Mouse (Mus musculus) hindbrain, postnatal 0 days (tissue): ENCODE measurements around the gene Efcab3. TPM values are rescaled to one million over a fixed set of nuclear protein-coding genes. Genes with fewer than 3 reads are reported as not detected.

Source experiments
- ATAC-seq: fragments of 200-750 bp; cut with Nextera tagmentation; 2 replicates; pipeline ENCODE4 v1.8.0; 2017; ENCODE audit warnings: mild to moderate bottlenecking, moderate TSS enrichment, moderate library complexity
- DNase-seq: peaks from one replicate; pipeline ENCODE4 v3.0.0-alpha.2; 2015; ENCODE audit warnings: low spot score
- H3K27ac ChIP-seq: fragments of 300-500 bp; sonication (generic); 2 replicates; pipeline ENCODE4 v1.5.1; 2014; ENCODE audit warnings: mild to moderate bottlenecking
- H3K27me3 ChIP-seq: fragments of 300-500 bp; sonication (generic); 2 replicates; pipeline ENCODE4 v1.6.1; 2014; ENCODE audit warnings: low read length, mixed read lengths; ENCODE audit not compliant: insufficient read depth
- H3K36me3 ChIP-seq: fragments of 300-500 bp; sonication (generic); 2 replicates; pipeline ENCODE4 v1.6.1; 2014; ENCODE audit warnings: low read length, mixed read lengths; ENCODE audit not compliant: insufficient read depth
- H3K4me1 ChIP-seq: fragments of 300-500 bp; sonication (generic); 2 replicates; pipeline ENCODE4 v1.6.1; 2014; ENCODE audit warnings: antibody characterized with exemption, low read length, mixed read lengths; ENCODE audit not compliant: insufficient read depth
- H3K4me2 ChIP-seq: fragments of 300-500 bp; sonication (generic); 2 replicates; pipeline ENCODE4 v1.6.1; 2014; ENCODE audit warnings: low read depth, mild to moderate bottlenecking, low read length, moderate library complexity, mixed read lengths
- H3K4me3 ChIP-seq: fragments of 300-500 bp; sonication (generic); 2 replicates; pipeline ENCODE4 v1.5.1; 2014; ENCODE audit warnings: low read length
- H3K9ac ChIP-seq: fragments of 300-500 bp; sonication (generic); replicated peaks from 2 replicates; pipeline ENCODE4 v1.6.1; 2014; ENCODE audit warnings: mild to moderate bottlenecking, low read length, moderate library complexity, mixed read lengths
- H3K9me3 ChIP-seq: fragments of 300-500 bp; sonication (generic); 2 replicates; pipeline ENCODE4 v1.6.1; 2016; ENCODE audit warnings: low read length, mixed read lengths
- CTCF ChIP-seq: IDR thresholded peaks from 2 replicates; pipeline ENCODE4 v1.5.1; 2016; ENCODE audit warnings: antibody characterized with exemption, control low read depth, low read depth
- WGBS: fragments of 180-500 bp; shearing (Covaris S2); extraction: QIAGEN DNeasy Blood & Tissue Kit; methylation state at CpG from one replicate; pipeline ENCODE4 v1.1.7; 2014; 5-methylcytosine and 5-hydroxymethylcytosine counted together
- polyA plus RNA-seq: library from polyadenylated mRNA; unstranded; fragments of >200 nt; fragmentation: Nextera tagmentation; extraction: Ambion mirVana; gene quantifications from 2 replicates; pipeline ENCODE4 v1.2.1, GENCODE M21; 2015
- total RNA-seq: library from RNA; depleted of rRNA; stranded (reverse); fragments of >200 nt; gene quantifications from 2 replicates; pipeline ENCODE4 v1.2.3, GENCODE M21; 2014; rRNA removed

The Efcab3 gene
- total and polyA plus RNA-seq, 2 experiments from 2014 or later = 0.25 TPM; not detected in 1

- no peaks in the 10 kb centered on the region for H3K4me1 ChIP-seq
- no peak overlapping the region for H3K9ac ChIP-seq
- 80% methylated on average over 2 of the region's 2 CpGs for WGBS
- H3K4me3 ChIP-seq = no peak overlapping the region
- H3K27me3 ChIP-seq = no peaks in the 10 kb centered on the region
- TF ChIP-seq CTCF = no peak
- no peak for ATAC-seq
- no peak overlapping the region for H3K27ac ChIP-seq
- no peaks in the 10 kb centered on the region for H3K9me3 ChIP-seq
- no peak overlapping the region for H3K4me2 ChIP-seq
- no peaks in the 10 kb centered on the region for H3K36me3 ChIP-seq
- no peak for DNase-seq
These were observed 98.0 kb downstream of the Efcab3 start for GRCm38 (mm10) chr11:105161411-105161810.

GRCm38 (mm10) chr11:105164516-105165510, 101.4 kb downstream of the Efcab3 start:
- no peak for ATAC-seq
- Histone ChIP-seq H3K4me1 (no peaks in the 10 kb centered on the region), H3K9me3 (no peaks in the 10 kb centered on the region), H3K9ac (no peak overlapping the region), H3K4me2 (no peak overlapping the region), H3K27me3 (no peaks in the 10 kb centered on the region), H3K27ac (no peak overlapping the region), H3K36me3 (no peaks in the 10 kb centered on the region), H3K4me3 (no peak overlapping the region)
- 87% methylated on average over 69 of the region's 69 CpGs for WGBS
- TF ChIP-seq CTCF = no peak
- DNase-seq = no peak

- H3K4me1 ChIP-seq = no peaks in the 10 kb centered on the region
- no peak for TF ChIP-seq CTCF
- WGBS = 91% methylated on average over 10 of the region's 10 CpGs
- DNase-seq (no peak), ATAC-seq (no peak)
- no peak overlapping the region for H3K9ac ChIP-seq
- H3K4me3 ChIP-seq = no peak overlapping the region
- H3K4me2 ChIP-seq = no peak overlapping the region
- no peak overlapping the region for H3K27ac ChIP-seq
- no peaks in the 10 kb centered on the region for H3K36me3 ChIP-seq
- H3K9me3 ChIP-seq = no peaks in the 10 kb centered on the region
- H3K27me3 ChIP-seq = no peaks in the 10 kb centered on the region
These were observed 103.4 kb downstream of the Efcab3 start for GRCm38 (mm10) chr11:105166780-105167179.

Other genes starting within 250 kb of the Efcab3 start
- 21.7 and 29.6 TPM in 2 replicates for gene Mettl2, start 62.8 kb downstream of the Efcab3 start, total RNA-seq
- gene Mettl2, start 62.8 kb downstream of the Efcab3 start, polyA plus RNA-seq = 31.1 and 33.2 TPM in 2 replicates
- gene Gm10842, start 83.3 kb downstream of the Efcab3 start, total RNA-seq = not detected in 2 replicates
- gene Gm10842, start 83.3 kb downstream of the Efcab3 start, polyA plus RNA-seq = not detected in 2 replicates
- gene Tlk2, start 115.2 kb downstream of the Efcab3 start, total RNA-seq = 43.3 and 50.4 TPM in 2 replicates
- gene Tlk2, start 115.2 kb downstream of the Efcab3 start, polyA plus RNA-seq = 15.1 and 15.9 TPM in 2 replicates
- gene Mrc2, start 229.1 kb downstream of the Efcab3 start, total RNA-seq = 21.4 and 28.5 TPM in 2 replicates
- 3.7 and 4.2 TPM in 2 replicates for gene Mrc2, start 229.1 kb downstream of the Efcab3 start, polyA plus RNA-seq